Mouse (Mus musculus): ENCODE data around the gene Muc3.

The Muc3 gene

GRCm38 (mm10) chr5:137090870-137091269 is 58.3 kb downstream of the Muc3 start:
- no peak for DNase-seq

GRCm38 (mm10) chr5:137087410-137087809 is 61.7 kb downstream of the Muc3 start:
- no peak for DNase-seq

- no peak for DNase-seq
These were observed 63.4 kb downstream of the Muc3 start for GRCm38 (mm10) chr5:137085731-137086130.

- no peak for DNase-seq
These were observed 64.1 kb downstream of the Muc3 start for GRCm38 (mm10) chr5:137085021-137085420.

All from right cerebral cortex, postnatal 14 days (tissue).